Mouse (Mus musculus): Measurements from ENCODE around the gene Zbed4.
"Not testable (repeated sequence)": the region's sequence is repeated elsewhere in the genome, so short reads cannot be mapped to it uniquely, and the experiment has no call there.

GRCm38 (mm10) chr15:88774630-88775029 lies 23.2 kb downstream of the Zbed4 start:
- not testable (repeated sequence) for TF ChIP-seq POLR2A (IDR thresholded peaks at IDR 0.05; ENCODE audit: low read depth, low read length); CTCF (IDR thresholded peaks at IDR 0.05; ENCODE audit: borderline replicate concordance, insufficient read depth, low read length)
